Mouse (Mus musculus): ENCODE results near the gene Bub1.
A peak's percentile ranks its signal among the peaks of the same experiment; 100 is the strongest.

Gene Bub1

DNA sequence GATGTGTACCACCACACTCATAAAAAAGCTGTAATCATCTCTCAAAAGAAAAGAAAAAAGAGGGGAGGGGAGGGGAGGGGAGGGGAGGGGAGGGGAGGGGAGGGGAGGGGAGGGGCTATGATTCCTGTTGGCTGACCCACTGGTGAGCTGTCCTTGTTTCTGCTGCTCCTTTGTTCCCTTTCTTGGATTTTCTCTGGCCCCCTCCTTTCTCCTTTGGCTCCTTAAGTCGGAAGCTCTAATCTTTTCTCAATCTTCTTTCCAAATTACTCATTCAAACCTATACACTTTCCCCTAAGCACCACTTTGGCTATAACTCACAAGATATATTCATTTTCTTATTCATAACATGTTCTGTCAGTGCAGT lies 57.1 kb downstream of the Bub1 start:
- DNase-seq (ENCODE audit: low spot score) = no peak

DNA sequence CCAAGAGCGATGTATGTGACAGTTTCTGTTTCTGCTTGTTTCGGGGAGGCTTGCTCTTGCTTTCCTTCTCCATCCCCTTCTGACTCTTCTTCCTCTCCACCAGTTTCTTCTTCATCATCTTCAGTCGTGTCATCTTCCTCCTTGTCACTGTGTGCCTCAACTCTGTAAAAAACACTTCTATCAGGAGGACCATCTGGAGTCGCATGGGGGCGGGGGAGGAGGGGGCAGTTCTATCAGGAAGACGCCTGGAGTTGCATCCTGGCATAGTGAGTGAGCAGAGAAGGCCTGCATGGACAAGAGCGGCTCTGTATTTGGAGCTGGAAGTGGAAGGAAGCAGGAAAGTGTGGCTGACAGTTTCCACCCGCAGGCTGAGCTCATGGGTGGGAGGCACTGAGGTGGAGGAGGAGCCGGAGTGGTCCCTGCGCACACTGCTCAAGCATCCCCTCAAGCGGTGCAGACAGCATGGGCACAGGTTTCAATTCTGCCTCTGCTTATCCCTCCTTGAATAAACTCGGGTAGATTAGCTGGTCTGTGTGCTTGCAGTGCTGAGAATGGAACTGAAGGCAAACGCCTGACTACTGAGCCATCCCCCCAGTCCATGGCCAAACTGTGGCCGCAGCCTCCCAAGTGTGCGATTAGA lies 57.6 kb downstream of the Bub1 start:
- DNase-seq (ENCODE audit: low spot score) = no peak

DNA sequence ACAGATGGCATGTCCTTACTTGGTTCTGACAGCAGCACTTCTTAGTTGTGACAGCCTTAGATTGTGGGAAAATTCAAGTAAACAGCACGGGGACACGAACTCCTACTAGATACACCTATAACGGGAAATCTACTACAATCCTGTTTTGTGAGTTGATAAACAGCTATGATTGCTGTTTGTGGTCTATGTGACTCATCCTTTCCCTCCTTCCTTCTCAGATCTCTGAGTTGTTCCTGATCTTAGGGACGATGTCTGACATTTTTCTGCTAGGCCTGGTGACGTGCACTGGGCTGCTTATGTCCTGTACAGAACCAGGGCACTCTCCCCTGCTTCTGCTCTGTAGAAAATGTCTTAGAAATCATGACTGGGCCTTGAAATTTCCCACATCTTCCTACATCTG lies 70.1 kb downstream of the Bub1 start:
- no peak for DNase-seq (ENCODE audit: low spot score)

DNA sequence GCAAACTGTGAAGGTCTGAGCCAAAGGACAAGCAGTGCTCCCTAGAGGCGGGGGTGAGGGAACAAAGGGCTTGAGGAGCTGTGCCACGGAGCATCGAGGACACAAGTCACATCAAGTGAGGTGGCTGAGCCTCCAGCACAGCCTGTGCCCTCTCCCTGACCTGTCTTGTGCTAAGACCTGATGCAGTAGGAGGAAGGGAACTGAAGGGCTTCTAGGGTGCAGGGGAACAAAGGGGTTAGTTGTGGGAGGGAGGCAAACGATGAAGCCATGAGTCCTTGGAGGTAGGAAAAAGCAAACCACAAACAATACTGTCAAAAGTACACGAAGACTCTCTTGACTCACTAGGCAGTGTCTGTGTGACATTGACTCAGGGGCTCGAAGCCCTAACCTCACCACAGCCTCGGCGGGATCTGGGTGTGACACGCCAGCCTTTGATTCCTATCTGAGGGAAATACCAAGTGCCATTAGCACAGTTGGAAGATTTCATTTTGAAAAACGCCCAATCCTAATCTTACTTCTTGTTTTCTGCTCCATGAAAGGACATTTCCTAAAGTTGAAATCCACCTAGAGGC lies 71.2 kb downstream of the Bub1 start:
- no peak for DNase-seq (ENCODE audit: low spot score)

DNA sequence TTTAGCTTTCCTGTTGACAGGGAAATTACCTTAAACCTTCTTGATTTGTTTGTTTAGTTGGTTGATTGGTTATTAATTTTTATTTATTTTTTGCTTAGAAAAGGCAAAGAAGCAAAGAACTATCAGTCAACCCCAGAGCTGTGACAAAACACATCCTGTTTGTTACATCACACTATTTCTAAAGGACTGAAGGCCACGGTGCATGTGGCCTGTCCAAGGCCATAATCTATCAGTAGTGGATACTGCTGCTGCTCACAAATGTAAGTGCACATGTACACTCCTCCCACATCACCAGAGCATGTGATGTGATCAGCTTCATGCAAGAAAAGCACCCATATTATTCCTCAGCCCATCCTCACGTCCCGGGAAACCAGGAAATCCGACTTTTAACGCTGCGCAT lies 71.7 kb downstream of the Bub1 start:
- DNase-seq (ENCODE audit: low spot score) = no peak

DNA sequence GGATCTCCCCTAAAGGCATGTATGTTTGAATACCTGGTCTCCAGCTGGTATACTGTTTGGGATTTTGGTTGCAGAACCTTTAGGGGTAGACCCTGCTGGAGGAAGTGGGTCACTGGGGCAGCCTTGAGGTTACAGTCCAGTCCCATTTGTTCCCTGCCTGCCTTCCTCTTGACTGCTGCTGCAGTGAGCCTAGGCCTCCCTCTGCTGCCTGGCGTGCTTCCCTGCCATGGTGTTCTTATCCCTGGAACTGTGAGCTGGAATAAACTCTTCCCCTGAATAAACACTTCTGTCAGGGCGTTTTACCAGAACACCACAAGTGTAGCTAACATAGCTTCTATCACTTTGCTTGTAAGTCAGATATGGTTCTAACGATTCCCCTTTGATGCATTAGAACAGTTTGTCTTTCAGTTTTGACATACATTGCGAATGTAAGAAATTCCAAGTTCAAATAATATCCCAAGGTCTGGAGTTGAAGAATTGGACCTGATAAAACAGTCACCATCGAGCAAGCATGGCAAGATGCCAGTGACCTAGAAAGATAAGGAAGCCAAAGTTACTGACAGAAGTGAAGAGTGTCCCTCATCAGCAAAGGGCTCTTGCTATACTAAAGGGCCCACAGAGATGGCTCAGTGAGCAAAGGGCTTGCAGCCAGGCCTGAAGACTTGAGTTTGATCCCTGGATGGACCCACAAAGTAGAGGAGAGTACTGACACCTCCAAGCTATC lies 72.3 kb downstream of the Bub1 start:
- peak; percentile 45 for DNase-seq (ENCODE audit: low spot score)

DNA sequence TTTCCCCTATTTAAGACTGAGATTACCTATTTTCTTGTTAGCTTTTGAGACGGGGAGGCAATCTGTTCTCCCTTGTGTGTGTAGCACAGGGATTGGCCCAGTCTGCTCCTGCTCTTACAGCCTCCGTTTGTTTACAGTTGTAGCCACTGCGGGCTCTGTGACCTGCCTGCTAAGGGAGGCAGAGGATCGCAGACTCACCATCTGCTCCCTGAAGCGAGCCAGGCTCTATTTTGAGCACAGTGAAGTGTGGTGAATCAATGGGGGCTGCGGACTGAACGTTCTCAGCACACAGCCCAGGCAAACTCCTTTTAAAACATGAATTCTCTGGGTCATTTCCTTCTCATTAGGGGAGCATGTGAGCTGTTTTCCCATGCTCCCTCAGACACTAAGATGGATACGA lies 74.5 kb downstream of the Bub1 start:
- DNase-seq (ENCODE audit: low spot score) = no peak

DNA sequence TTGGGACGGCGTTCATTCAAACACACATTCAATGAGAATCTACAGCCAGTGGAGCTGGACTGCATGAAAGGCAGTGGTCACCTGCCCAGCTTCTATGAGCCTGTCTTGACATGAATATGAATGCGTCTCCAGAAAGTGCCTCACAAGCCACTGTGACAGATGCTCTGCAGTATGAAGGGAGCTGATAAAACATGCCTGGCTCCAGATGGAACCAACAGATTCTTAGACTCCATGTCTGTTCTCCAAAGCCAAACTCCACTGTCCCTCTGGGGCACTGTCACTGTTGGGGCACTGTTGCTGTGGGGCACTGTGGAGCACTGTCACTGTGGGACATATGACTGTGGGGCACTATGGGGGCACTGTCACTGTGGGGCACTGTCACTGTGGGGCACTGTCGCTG lies 77.6 kb downstream of the Bub1 start:
- no peak for DNase-seq (ENCODE audit: low spot score)

DNA sequence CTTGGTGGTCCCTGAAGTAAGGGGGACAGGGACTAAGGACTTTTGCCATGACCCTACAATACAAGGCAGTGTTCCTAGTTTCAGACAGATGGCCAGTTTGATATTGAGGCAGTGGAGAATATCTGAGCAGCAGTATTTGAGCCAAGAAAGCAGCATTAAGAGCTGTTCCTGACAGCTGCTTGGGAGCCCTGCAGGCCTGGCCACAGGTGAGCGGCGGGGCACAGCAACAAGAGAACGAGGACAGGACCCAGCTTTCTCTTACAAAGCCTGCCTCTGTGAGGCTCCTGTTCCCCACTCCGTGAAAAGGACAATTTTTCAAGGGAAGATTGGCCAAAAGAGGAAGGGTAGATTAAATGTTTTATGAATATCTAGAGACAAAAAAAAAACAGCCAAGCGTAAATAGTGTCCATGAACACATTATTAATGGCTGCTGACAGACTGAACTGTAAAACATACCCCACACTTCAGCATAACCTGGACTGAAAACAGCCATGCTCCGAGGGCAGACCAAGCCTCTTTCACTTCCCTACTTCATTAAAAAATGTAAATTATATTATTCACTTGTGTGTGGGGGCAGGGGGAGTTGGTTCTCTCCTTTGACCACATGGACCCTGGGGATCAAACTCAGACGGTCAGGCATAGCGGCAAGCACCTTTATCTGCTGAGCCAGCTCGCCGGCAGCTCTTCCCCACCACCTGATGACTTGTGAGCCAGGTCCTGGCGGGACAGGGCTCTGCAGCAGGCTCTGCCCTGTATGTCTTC lies 79.6 kb downstream of the Bub1 start:
- no peak for DNase-seq (ENCODE audit: low spot score)
